Mouse (Mus musculus) CD4-positive naive resting alpha-beta T cell, adult 57 days (primary cell): ENCODE results near the gene Amy1. TPM values are rescaled to one million over a fixed set of nuclear protein-coding genes. Genes with fewer than 3 reads are reported as not detected.

ENCODE experiments used
- total RNA-seq: library from RNA; stranded (reverse); gene quantifications from one replicate; pipeline ENCODE4 v1.2.4, GENCODE M21; 2023

The Amy1 gene
- 1.7 TPM for total RNA-seq

DNA sequence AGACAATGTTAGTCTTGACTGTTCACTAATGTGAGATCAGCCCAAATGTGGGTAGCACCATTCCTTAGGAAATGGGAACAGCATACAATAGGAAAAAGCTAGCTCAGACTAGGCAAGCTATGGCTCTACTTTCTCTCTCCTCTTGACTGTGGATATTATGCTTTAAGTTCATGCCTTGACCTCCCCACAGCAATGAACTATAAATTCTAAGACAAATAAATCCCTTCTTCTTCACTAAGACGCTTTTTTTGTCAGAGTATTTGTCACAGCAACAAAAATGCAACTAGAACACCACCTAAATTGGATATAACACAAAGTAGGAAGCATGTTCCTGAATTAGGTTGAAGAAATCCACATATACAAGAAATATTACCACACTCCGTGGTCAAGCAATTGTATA lies at the start of gene Amy1:
Gene Amy1, minus strand, starts transcription at position 101 of the 400 bp plus-strand sequence.

DNA sequence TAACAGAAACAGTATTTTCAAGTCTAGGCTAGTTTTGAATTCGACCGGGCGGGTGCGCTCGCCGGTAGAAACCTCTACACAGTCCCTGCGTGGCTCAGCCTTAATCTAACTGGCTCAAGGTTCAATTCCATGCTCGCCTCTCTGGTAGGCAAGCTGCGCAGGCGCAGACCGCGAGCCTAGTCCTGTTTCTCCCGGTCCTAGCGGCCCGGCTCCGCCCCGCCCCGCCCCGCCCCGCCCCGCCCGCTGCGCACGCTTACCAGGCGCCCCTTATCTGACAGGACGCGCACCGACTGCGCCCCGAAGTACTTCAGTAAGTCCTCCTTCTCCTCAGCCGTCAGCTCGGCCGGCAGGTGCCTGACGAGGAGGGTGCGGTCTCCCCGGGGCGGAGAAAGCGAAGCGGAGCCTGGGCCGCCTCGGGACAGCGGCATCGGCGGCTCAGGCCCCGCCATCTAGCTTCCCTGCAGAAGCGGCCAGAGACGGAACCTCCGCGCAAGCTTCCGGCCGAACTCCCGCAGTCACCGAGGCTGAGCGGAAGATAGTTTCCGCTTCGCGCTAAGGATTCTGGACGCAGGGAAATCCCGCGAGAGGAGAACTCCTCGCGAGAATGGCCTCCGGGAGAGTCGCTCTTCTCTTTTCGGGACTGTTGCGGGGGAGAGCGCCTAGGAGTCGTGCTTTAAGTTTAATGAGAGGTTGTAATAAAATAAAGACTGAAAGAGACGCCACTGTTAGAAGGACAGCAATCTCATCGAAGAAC lies 23.3 kb upstream of the Amy1 start, which contains the start of gene Rnpc3:
Gene Rnpc3, minus strand, starts transcription at position 544 of the 754 bp plus-strand sequence.

DNA sequence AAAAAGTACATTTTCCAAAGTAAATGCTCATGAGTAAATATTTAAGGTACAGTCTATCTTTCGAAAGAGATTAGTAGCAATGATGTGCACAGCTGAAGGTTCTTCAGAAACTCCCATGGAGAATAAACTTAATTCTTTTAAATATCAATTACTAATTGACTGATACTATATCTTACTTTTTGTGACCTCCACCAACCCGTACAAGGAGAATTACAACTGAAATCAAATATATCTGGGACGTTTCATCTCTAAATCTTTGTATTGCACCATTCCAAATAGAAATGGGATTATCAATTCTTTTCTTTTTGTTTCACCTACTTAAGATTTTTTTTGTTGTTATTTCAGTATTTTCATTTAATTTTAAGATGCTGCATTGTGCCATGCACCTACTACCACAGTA lies 74.2 kb downstream of the Amy1 start, which contains the start of gene Amy2a1:
Gene Amy2a1, minus strand, starts transcription at position 101 of the 400 bp plus-strand sequence.

Other genes starting within 250 kb of the Amy1 start
- 2.7 TPM for gene Amy2a1, start 74.3 kb downstream of the Amy1 start, total RNA-seq
- 79.0 TPM for gene Rnpc3, start 23.4 kb upstream of the Amy1 start, total RNA-seq